Mouse (Mus musculus): Measurements from ENCODE around the gene Tsc2. TPM values are rescaled to one million over a fixed set of nuclear protein-coding genes. Genes with fewer than 3 reads are reported as not detected.
A peak's percentile ranks its signal among the peaks of the same experiment; 100 is the strongest.

The Tsc2 gene
- total RNA-seq, 2 experiments from 2014 or later: 76.7 to 88.2 TPM

GRCm38 (mm10) chr17:24649581-24650069 is 17.2 kb upstream of the Tsc2 start:
- DNase-seq: peak; percentile 71 to 74
- intact Hi-C loops (cut with DNase I): loop anchor here (2.0 to 5.0 kb wide), 2 partner anchors 17 to 32 kb away; partner anchors contain the start of genes Nthl1 and Tsc2

- intact Hi-C loops (cut with DNase I): no loop called here
- no peak for DNase-seq
Measured at GRCm38 (mm10) chr17:24648731-24649377, 16.4 kb upstream of the Tsc2 start.

- DNase-seq: peak in 1 of 2 experiments; percentile 19
- intact Hi-C loops (cut with DNase I): no loop called here
Measured at GRCm38 (mm10) chr17:24647493-24647892, 15.1 kb upstream of the Tsc2 start.

- no peak for DNase-seq
- intact Hi-C loops (cut with DNase I): no loop called here
Measured at GRCm38 (mm10) chr17:24646381-24646780, 14.0 kb upstream of the Tsc2 start.

GRCm38 (mm10) chr17:24645916-24646315 is 13.5 kb upstream of the Tsc2 start:
- DNase-seq: peak in 1 of 2 experiments; percentile 53

GRCm38 (mm10) chr17:24644875-24645721 is 12.7 kb upstream of the Tsc2 start:
- intact Hi-C loops (cut with DNase I): no loop called here

More at GRCm38 (mm10) chr17:24645916-24646315, 13.5 kb upstream of the Tsc2 start:
- intact Hi-C loops (cut with DNase I): no loop called here

GRCm38 (mm10) chr17:24644030-24644715 is 11.7 kb upstream of the Tsc2 start:
- DNase-seq: peak; percentile 47 to 48
- intact Hi-C loops (cut with DNase I): no loop called here

More at GRCm38 (mm10) chr17:24644875-24645721, 12.7 kb upstream of the Tsc2 start:
- DNase-seq: peak; percentile 60 to 74

GRCm38 (mm10) chr17:24642791-24643343 is 10.4 kb upstream of the Tsc2 start:
- intact Hi-C loops (cut with DNase I): no loop called here
- DNase-seq: no peak

- intact Hi-C loops (cut with DNase I): no loop called here
- no peak for DNase-seq
Measured at GRCm38 (mm10) chr17:24641944-24642343, 9.5 kb upstream of the Tsc2 start.

- no peak for DNase-seq
- intact Hi-C loops (cut with DNase I): no loop called here
Measured at GRCm38 (mm10) chr17:24640581-24640980, 8.2 kb upstream of the Tsc2 start.

- no peak for DNase-seq
- intact Hi-C loops (cut with DNase I): no loop called here
Measured at GRCm38 (mm10) chr17:24640119-24640518, 7.7 kb upstream of the Tsc2 start.

GRCm38 (mm10) chr17:24639571-24639988 is 7.2 kb upstream of the Tsc2 start:
- DNase-seq: no peak
- intact Hi-C loops (cut with DNase I): no loop called here

- DNase-seq: peak; percentile 78 to 82
- intact Hi-C loops (cut with DNase I): no loop called here
Measured at GRCm38 (mm10) chr17:24638840-24639239, 6.4 kb upstream of the Tsc2 start.

- DNase-seq: no peak
- intact Hi-C loops (cut with DNase I): no loop called here
Measured at GRCm38 (mm10) chr17:24638214-24638613, 5.8 kb upstream of the Tsc2 start.

GRCm38 (mm10) chr17:24636781-24637481 is 4.5 kb upstream of the Tsc2 start:
- intact Hi-C loops (cut with DNase I): no loop called here
- DNase-seq: no peak

GRCm38 (mm10) chr17:24635694-24636093 is 3.3 kb upstream of the Tsc2 start:
- intact Hi-C loops (cut with DNase I): no loop called here
- DNase-seq: no peak

- intact Hi-C loops (cut with DNase I): no loop called here
- no peak for DNase-seq
Measured at GRCm38 (mm10) chr17:24635024-24635423, 2.6 kb upstream of the Tsc2 start.

GRCm38 (mm10) chr17:24633831-24634230 is 1.4 kb upstream of the Tsc2 start:
- no peak for DNase-seq
- intact Hi-C loops (cut with DNase I): loop anchor here (2.0 kb wide), 1 partner anchor 17 kb away; the partner anchor contains the start of gene Slc9a3r2

- intact Hi-C loops (cut with DNase I): loop anchor here (2.0 kb wide), 1 partner anchor 18 kb away; the partner anchor contains the start of gene Slc9a3r2
- DNase-seq: peak; percentile 79 to 85
Measured at GRCm38 (mm10) chr17:24632813-24633449, 501 bp upstream of the Tsc2 start.

Data from heart, postnatal 14 days (tissue).